Mouse (Mus musculus) forebrain, embryonic 11.5 days (tissue): ENCODE data around the gene 4930435E12Rik. TPM values are rescaled to one million over a fixed set of nuclear protein-coding genes. Genes with fewer than 3 reads are reported as not detected.
A peak's percentile ranks its signal among the peaks of the same experiment; 100 is the strongest.

Source experiments
- ATAC-seq: fragments of 200-750 bp; cut with Nextera tagmentation; replicated peaks from 2 replicates; pipeline ENCODE4 v1.8.0; 2017; ENCODE audit warnings: moderate TSS enrichment; ENCODE audit not compliant: low FRiP score
- DNase-seq: peaks from one replicate; pipeline ENCODE4 v3.0.0-alpha.2; 2017; ENCODE audit warnings: low spot score
- H3K27ac ChIP-seq: fragments of 300-500 bp; sonication (generic); 2 replicates; pipeline ENCODE4 v1.5.1; 2014; ENCODE audit warnings: low read depth, low read length
- H3K27me3 ChIP-seq: fragments of 300-500 bp; sonication (generic); 2 replicates; pipeline ENCODE4 v1.6.1; 2014; ENCODE audit warnings: mild to moderate bottlenecking, low read length, mixed read lengths; ENCODE audit not compliant: control insufficient read depth, insufficient read depth
- H3K36me3 ChIP-seq: fragments of 300-500 bp; sonication (generic); 2 replicates; pipeline ENCODE4 v1.6.1; 2014; ENCODE audit warnings: mild to moderate bottlenecking, low read length, moderate library complexity, mixed read lengths; ENCODE audit not compliant: control insufficient read depth, insufficient read depth
- H3K4me1 ChIP-seq: fragments of 300-500 bp; sonication (generic); replicated peaks from 2 replicates; pipeline ENCODE4 v1.6.1; 2014; ENCODE audit warnings: low read length, mixed read lengths; ENCODE audit not compliant: control insufficient read depth, insufficient read depth
- H3K4me2 ChIP-seq: fragments of 300-500 bp; sonication (generic); 2 replicates; pipeline ENCODE4 v1.6.1; 2014; ENCODE audit warnings: low read depth, mild to moderate bottlenecking, low read length, moderate library complexity, mixed read lengths; ENCODE audit not compliant: severe bottlenecking
- H3K4me3 ChIP-seq: fragments of 300-500 bp; sonication (generic); 2 replicates; pipeline ENCODE4 v1.5.1; 2014; ENCODE audit warnings: low read depth, low read length
- H3K9ac ChIP-seq: fragments of 300-500 bp; sonication (generic); 2 replicates; pipeline ENCODE4 v1.6.1; 2014; ENCODE audit warnings: low read length
- H3K9me3 ChIP-seq: fragments of 300-500 bp; sonication (generic); 2 replicates; pipeline ENCODE4 v1.6.1; 2016; ENCODE audit warnings: low read length, mixed read lengths; ENCODE audit not compliant: control insufficient read depth
- WGBS: fragments of 180-500 bp; shearing (Covaris S2); extraction: QIAGEN DNeasy Blood & Tissue Kit; methylation state at CpG from one replicate; pipeline ENCODE4 v1.1.7; 2014; 5-methylcytosine and 5-hydroxymethylcytosine counted together
- polyA plus RNA-seq: library from polyadenylated mRNA; unstranded; fragments of >200 nt; fragmentation: Nextera tagmentation; extraction: Ambion mirVana; gene quantifications from 2 replicates; pipeline ENCODE4 v1.2.1, GENCODE M21; 2014

The 4930435E12Rik gene
- polyA plus RNA-seq, 1 experiment from 2014 or later: not detected

DNA sequence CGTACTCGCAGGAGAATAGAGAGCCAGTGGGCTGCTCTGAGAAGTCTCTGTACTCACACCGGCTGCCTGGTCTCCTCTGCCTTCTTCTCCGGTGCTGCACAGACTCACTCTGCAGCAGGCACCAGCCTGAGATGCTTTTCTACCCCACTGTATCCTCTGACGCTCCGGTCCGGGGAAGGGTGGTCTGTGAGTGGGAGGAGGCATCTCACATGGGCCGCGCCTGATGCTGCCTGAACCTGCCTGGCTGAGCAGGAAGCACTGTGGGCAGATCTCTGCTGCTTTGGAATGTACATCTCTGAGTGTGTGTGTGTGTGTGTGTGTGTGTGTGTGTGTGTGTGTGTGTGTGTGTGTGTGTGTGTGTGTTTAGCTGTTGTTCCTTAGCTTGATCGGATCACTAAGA lies 28.5 kb downstream of the 4930435E12Rik start, which contains the start of gene Upk1b:
TSS of gene Upk1b (minus strand) at position 238 of the 400 bp plus-strand sequence.
- H3K4me2 ChIP-seq: no peak within 1 kb of the TSS
- H3K27ac ChIP-seq: no peak within 1 kb of the TSS
- no peaks in the 10 kb centered on the region for H3K4me1 ChIP-seq
- no peaks in the 10 kb centered on the region for H3K27me3 ChIP-seq
- ATAC-seq: no peak
- peak; percentile 56 for DNase-seq
- no peaks in the 10 kb centered on the region for H3K36me3 ChIP-seq
- H3K9ac ChIP-seq: no peak within 1 kb of the TSS
- WGBS: 52% methylated on average over 10 of the region's 10 CpGs
- H3K4me3 ChIP-seq: no peak within 1 kb of the TSS
- H3K9me3 ChIP-seq: no peaks in the 10 kb centered on the region

- no peak for DNase-seq
Measured at GRCm38 (mm10) chr16:38798957-38799450, 29.5 kb downstream of the 4930435E12Rik start.

GRCm38 (mm10) chr16:38793120-38793519 lies 35.4 kb downstream of the 4930435E12Rik start:
- Histone ChIP-seq H3K9me3 (no peaks in the 10 kb centered on the region), H3K27ac (no peak overlapping the region), H3K9ac (no peak overlapping the region), H3K4me2 (no peak overlapping the region), H3K4me1 (no peaks in the 10 kb centered on the region), H3K27me3 (no peaks in the 10 kb centered on the region), H3K36me3 (no peaks in the 10 kb centered on the region), H3K4me3 (no peak overlapping the region)
- ATAC-seq (no peak), DNase-seq (no peak)
- WGBS: 76% methylated on average over 6 of the region's 6 CpGs

More at GRCm38 (mm10) chr16:38798957-38799450, 29.5 kb downstream of the 4930435E12Rik start:
- Histone ChIP-seq H3K4me2 (no peak overlapping the region), H3K9me3 (no peaks in the 10 kb centered on the region), H3K4me1 (no peaks in the 10 kb centered on the region), H3K27ac (no peak overlapping the region), H3K4me3 (no peak overlapping the region), H3K9ac (no peak overlapping the region), H3K27me3 (no peaks in the 10 kb centered on the region), H3K36me3 (no peaks in the 10 kb centered on the region)
- no peak for ATAC-seq
- WGBS: 90% methylated on average over 3 of the region's 3 CpGs

DNA sequence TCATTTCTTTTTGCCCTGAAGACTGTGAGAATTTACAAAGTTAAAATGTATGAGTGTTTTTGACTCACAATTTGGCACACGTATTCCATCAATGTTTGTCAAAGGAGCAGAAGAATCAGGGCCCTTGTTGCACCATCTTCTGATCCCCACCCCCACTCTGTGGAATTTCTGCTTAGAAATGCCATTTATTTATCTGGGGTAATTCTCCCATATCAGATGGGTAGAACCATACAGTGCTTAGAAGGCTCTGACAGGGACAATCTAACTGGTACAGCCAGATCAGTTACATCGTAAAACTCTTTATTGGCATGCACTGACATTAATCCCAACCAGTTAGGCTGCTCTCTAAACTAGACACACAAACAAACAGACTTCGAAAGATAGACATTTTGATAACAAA lies 38.6 kb downstream of the 4930435E12Rik start:
- Histone ChIP-seq H3K36me3 (no peaks in the 10 kb centered on the region), H3K27ac (no peak overlapping the region), H3K4me1 (no peaks in the 10 kb centered on the region), H3K9me3 (no peaks in the 10 kb centered on the region), H3K27me3 (no peaks in the 10 kb centered on the region), H3K4me3 (no peak overlapping the region), H3K9ac (no peak overlapping the region), H3K4me2 (no peak overlapping the region)
- DNase-seq (no peak), ATAC-seq (no peak)
- 88% methylated on average over 3 of the region's 3 CpGs for WGBS

- whole genome bisulfite sequencing: 90% methylated on average over 2 of the region's 2 CpGs
- no peaks in the 10 kb centered on the region for H3K4me1 ChIP-seq
- no peak overlapping the region for H3K9ac ChIP-seq
Measured at GRCm38 (mm10) chr16:38789016-38789415, 39.5 kb downstream of the 4930435E12Rik start.

GRCm38 (mm10) chr16:38785301-38785700 lies 43.2 kb downstream of the 4930435E12Rik start:
- 80% methylated on average over 7 of the region's 7 CpGs for WGBS
- no peaks in the 10 kb centered on the region for H3K27me3 ChIP-seq
- no peaks in the 10 kb centered on the region for H3K9me3 ChIP-seq
- ATAC-seq: no peak
- no peaks in the 10 kb centered on the region for H3K36me3 ChIP-seq
- H3K27ac ChIP-seq: no peak overlapping the region
- H3K9ac ChIP-seq: no peak overlapping the region
- DNase-seq: no peak
- no peaks in the 10 kb centered on the region for H3K4me1 ChIP-seq
- no peak overlapping the region for H3K4me2 ChIP-seq
- no peak overlapping the region for H3K4me3 ChIP-seq

More at GRCm38 (mm10) chr16:38789016-38789415, 39.5 kb downstream of the 4930435E12Rik start:
- ATAC-seq: no peak
- no peaks in the 10 kb centered on the region for H3K27me3 ChIP-seq
- H3K4me2 ChIP-seq: no peak overlapping the region
- H3K9me3 ChIP-seq: no peaks in the 10 kb centered on the region
- DNase-seq: no peak
- H3K36me3 ChIP-seq: no peaks in the 10 kb centered on the region
- H3K4me3 ChIP-seq: no peak overlapping the region
- no peak overlapping the region for H3K27ac ChIP-seq

DNA sequence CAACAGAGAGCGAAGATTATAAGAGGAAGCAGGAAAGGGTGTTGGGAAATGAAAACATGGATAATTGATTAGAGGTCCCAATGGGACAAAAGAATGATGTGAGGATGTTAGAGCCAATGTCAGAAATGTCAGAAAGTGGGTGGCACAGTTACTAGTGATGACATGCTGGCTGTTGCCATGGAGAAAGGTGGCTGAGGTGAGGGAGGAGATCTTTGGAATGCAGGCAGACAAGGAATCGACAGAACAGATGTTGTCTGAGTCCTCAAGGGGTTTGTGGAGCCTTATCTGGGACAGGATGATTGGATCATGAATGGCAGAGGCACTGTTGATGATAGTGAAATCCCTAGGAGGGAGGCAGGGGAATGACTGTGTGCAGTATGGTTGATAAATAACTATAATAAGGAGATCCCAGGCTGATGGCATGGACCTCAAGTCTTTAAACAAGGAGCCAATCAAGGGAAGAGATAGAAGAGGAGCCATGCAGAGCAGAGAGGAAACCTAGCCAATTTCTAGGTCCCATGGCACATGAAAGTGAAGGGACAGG lies 46.0 kb downstream of the 4930435E12Rik start:
- no peak overlapping the region for H3K4me2 ChIP-seq
- no peak for DNase-seq
- no peaks in the 10 kb centered on the region for H3K9me3 ChIP-seq
- no peaks in the 10 kb centered on the region for H3K36me3 ChIP-seq
- H3K4me1 ChIP-seq: no peaks in the 10 kb centered on the region
- WGBS: 69% methylated on average over 2 of the region's 2 CpGs
- no peak overlapping the region for H3K4me3 ChIP-seq
- no peak overlapping the region for H3K9ac ChIP-seq
- no peaks in the 10 kb centered on the region for H3K27me3 ChIP-seq
- no peak overlapping the region for H3K27ac ChIP-seq
- no peak for ATAC-seq

DNA sequence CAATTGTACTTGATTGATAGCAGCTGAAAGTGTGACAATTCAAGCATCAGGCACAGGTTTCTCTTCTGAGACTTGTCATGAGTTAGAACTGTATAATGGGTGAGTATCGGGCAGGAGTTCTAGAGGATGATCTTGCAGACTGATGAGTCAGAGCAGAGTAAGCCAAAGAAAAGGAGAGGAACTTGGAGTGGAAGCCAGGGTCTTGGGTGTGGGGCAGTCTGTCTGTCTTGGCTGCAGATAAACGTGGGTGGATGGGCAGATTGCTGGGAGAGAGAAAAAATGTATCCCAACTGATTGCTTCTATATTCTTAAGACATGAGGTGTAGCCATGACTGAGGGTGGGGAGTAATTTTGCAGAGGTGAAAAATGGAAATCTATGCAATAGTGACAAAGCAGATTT lies 46.6 kb downstream of the 4930435E12Rik start:
- WGBS: 82% methylated on average over 2 of the region's 2 CpGs
- no peak overlapping the region for H3K9ac ChIP-seq
- no peak overlapping the region for H3K4me2 ChIP-seq
- H3K4me3 ChIP-seq: no peak overlapping the region
- H3K4me1 ChIP-seq: no peaks in the 10 kb centered on the region
- no peak overlapping the region for H3K27ac ChIP-seq
- no peaks in the 10 kb centered on the region for H3K9me3 ChIP-seq
- ATAC-seq (no peak), DNase-seq (no peak)
- no peaks in the 10 kb centered on the region for H3K27me3 ChIP-seq
- no peaks in the 10 kb centered on the region for H3K36me3 ChIP-seq

DNA sequence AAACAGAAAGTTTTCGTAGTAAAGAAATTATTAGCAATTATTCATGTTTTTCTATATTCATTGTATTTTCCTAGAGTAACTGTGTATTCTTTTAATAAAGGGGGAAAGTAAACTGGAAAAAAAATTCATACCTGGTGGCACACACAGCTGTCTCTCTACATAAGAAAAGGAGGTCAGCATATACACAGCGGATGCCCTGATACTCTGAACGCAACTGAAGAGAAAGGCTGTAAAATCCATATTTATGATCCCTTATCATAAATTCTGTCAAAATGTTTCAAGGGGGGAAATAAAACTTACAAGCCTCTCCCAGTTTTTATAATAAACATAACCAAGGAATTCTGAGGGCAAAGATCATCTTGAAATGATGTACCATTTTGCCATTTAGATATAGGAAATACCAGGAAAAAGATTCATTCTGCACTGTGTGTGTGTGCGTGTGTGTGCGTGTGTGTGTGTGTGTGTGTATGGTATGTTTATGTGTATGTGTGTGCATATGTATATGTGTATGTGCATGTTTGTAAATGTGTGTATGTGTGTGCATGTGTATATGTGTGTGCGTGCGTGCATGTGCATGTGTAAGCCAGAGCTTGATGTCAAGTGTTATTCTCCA lies 47.5 kb downstream of the 4930435E12Rik start:
- Histone ChIP-seq H3K9me3 (no peaks in the 10 kb centered on the region), H3K27me3 (no peaks in the 10 kb centered on the region), H3K9ac (no peak overlapping the region), H3K36me3 (no peaks in the 10 kb centered on the region), H3K27ac (no peak overlapping the region), H3K4me2 (no peak overlapping the region), H3K4me3 (no peak overlapping the region), H3K4me1 (no peaks in the 10 kb centered on the region)
- whole genome bisulfite sequencing: 94% methylated on average over 7 of the region's 7 CpGs
- DNase-seq (no peak), ATAC-seq (no peak)
